Mouse (Mus musculus) ES-Bruce4 (cell line): ENCODE measurements at regions not wholly inside any gene's neighbourhood (a gene's known extent, or its start where the extent isn't known, plus 50 kb on each side); places are given as distances from the start of the nearest gene placed in this dataset.

Source experiments
- CTCF ChIP-seq: IDR thresholded peaks from one replicate; pipeline ENCODE4 v1.8.1; 2011; ENCODE audit warnings: low read depth, low read length
- POLR2A ChIP-seq: IDR thresholded peaks from one replicate; pipeline ENCODE4 v1.8.1; 2011; ENCODE audit warnings: low read length; ENCODE audit not compliant: insufficient read depth

DNA sequence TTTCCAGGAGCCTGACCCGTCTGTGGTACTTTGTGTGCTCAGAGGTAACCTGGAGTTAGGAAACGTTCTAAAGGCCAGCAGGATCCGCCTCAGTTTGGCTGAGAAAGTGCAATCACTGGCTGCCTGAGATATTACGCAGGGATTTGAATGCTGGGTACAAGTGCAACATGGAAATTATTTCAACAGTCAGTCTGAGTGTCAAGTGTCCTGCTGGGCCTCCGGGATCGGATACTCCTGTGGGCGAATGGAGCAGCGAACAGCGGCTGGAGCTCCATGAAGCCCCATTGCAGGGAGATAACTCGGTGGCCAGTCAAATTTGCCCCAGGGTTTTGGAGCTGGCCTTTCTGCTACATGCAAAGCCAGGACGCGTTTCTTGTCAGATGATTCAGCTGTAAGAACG, 332.4 kb downstream of the Foxo1 start:
- TF ChIP-seq CTCF, result no peak
- TF ChIP-seq POLR2A, result no peak
